Mouse (Mus musculus) lung, postnatal 0 days (tissue): ENCODE measurements around the gene Lrrfip2.

Experiments used
- CTCF ChIP-seq: IDR thresholded peaks from 2 replicates; pipeline ENCODE4 v1.5.1; 2016; ENCODE audit warnings: antibody characterized with exemption, mild to moderate bottlenecking
- EP300 ChIP-seq: IDR thresholded peaks from 2 replicates; pipeline ENCODE4 v1.6.1; 2016; ENCODE audit warnings: antibody characterized with exemption, mild to moderate bottlenecking, control low read depth

DNA sequence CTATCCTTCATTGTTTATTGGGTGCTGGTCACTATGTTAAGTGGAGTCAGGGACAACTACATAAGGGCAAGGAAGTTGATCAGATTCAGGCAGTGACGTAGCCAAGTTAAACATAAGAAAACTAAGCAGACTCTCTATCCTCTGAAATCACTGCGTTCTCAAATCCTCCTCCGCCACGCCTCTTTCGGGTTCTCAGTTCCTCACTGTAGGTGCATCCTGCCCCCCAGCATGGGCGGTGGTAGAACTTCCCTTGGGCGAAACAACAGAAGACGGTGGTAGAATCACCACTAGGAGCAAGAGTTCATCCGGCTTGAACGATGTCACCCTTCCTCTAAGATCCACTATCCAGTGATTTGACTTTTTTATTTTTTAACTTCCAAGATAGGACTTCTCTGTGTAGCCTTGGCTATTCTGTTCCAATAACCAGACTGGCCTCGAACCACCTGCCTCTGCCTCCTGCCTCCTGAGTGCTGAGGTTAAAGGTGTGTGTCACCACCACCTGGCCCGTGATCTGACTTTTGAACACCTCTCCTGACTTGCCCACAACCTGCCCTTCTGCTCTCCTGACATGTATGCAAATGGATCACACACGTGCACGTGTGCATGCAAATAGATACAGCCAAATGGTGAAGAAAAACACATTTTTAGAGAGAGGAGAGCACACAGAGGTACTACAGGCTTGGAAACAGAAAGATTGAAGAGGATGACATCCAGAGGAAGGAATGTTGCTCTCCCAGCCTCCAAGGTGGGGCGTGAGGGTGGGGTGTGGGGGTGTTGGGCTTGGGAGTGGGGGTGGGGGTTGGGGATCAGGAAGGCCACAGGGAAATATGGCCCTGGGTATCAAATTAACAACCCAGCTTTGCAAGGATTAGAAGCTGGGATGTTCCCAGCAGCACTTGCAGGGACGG, 20.7 kb upstream of the Lrrfip2 start:
- no peak; the same call in 1 of the 2 replicates for TF ChIP-seq CTCF
- TF ChIP-seq EP300 = peak; percentile 42
